Mouse (Mus musculus) stomach, postnatal 0 days (tissue): ENCODE data around the gene Gm10518. TPM values are rescaled to one million over a fixed set of nuclear protein-coding genes. Genes with fewer than 3 reads are reported as not detected.
"Not testable (repeated sequence)": the region's sequence is repeated elsewhere in the genome, so short reads cannot be mapped to it uniquely, and the experiment has no call there.

Experiments used
- ATAC-seq: fragments of 200-750 bp; cut with Nextera tagmentation; 2 replicates; pipeline ENCODE4 v1.8.0; 2017; ENCODE audit not compliant: low FRiP score, low TSS enrichment
- DNase-seq: peaks from one replicate; pipeline ENCODE4 v3.0.0-alpha.2; 2016; ENCODE audit warnings: low spot score
- H3K27ac ChIP-seq: fragments of 300-500 bp; sonication (generic); replicated peaks from 2 replicates; pipeline ENCODE4 v1.5.1; 2014; ENCODE audit warnings: mild to moderate bottlenecking, control low read depth
- H3K27me3 ChIP-seq: fragments of 300-500 bp; sonication (generic); 2 replicates; pipeline ENCODE4 v1.6.1; 2014; ENCODE audit warnings: low read length; ENCODE audit not compliant: control insufficient read depth, insufficient read depth
- H3K36me3 ChIP-seq: fragments of 300-500 bp; sonication (generic); 2 replicates; pipeline ENCODE4 v1.6.1; 2014; ENCODE audit warnings: low read length, mixed read lengths; ENCODE audit not compliant: control insufficient read depth, insufficient read depth
- H3K4me1 ChIP-seq: fragments of 300-500 bp; sonication (generic); replicated peaks from 2 replicates; pipeline ENCODE4 v1.6.1; 2014; ENCODE audit warnings: antibody characterized with exemption; ENCODE audit not compliant: control insufficient read depth, insufficient read depth
- H3K4me2 ChIP-seq: fragments of 300-500 bp; sonication (generic); replicated peaks from 2 replicates; pipeline ENCODE4 v1.6.1; 2014; ENCODE audit warnings: low read depth, mild to moderate bottlenecking, control low read depth, moderate library complexity
- H3K4me3 ChIP-seq: fragments of 300-500 bp; sonication (generic); 2 replicates; pipeline ENCODE4 v1.5.1; 2014; ENCODE audit warnings: low read depth, low read length, control low read depth
- H3K9ac ChIP-seq: fragments of 300-500 bp; sonication (generic); 2 replicates; pipeline ENCODE4 v1.6.1; 2014; ENCODE audit warnings: mild to moderate bottlenecking, low read length, control low read depth, mixed read lengths
- H3K9me3 ChIP-seq: fragments of 300-500 bp; sonication (generic); 2 replicates; pipeline ENCODE4 v1.6.1; 2016; ENCODE audit warnings: low read length; ENCODE audit not compliant: control insufficient read depth
- CTCF ChIP-seq: IDR thresholded peaks from 2 replicates; pipeline ENCODE4 v1.5.1; 2016; ENCODE audit warnings: antibody characterized with exemption, low read depth, mild to moderate bottlenecking, moderate library complexity
- EP300 ChIP-seq: optimal IDR thresholded peaks from 2 replicates; pipeline ENCODE3; 2016; ENCODE audit warnings: antibody characterized with exemption
- WGBS: fragments of 180-500 bp; shearing (Covaris S2); extraction: QIAGEN DNeasy Blood & Tissue Kit; methylation state at CpG from one replicate; pipeline ENCODE4 v1.1.7; 2014; 5-methylcytosine and 5-hydroxymethylcytosine counted together
- polyA plus RNA-seq: library from polyadenylated mRNA; unstranded; fragments of >200 nt; fragmentation: Nextera tagmentation; extraction: Ambion mirVana; gene quantifications from 2 replicates; pipeline ENCODE4 v1.2.1, GENCODE M21; 2015

Gene Gm10518
- polyA plus RNA-seq, 1 experiment from 2014 or later = 0.10 TPM

GRCm38 (mm10) chr1:179807468-179807867 is 4.3 kb downstream of the Gm10518 start:
- TF ChIP-seq EP300 (no peak), CTCF (no peak)
- H3K27me3 ChIP-seq = no peaks in the 10 kb centered on the region
- no peak overlapping the region for H3K4me3 ChIP-seq
- H3K36me3 ChIP-seq = no peaks in the 10 kb centered on the region
- WGBS = 74% methylated on average over 4 of the region's 4 CpGs
- no peak for ATAC-seq
- DNase-seq = no peak
- no peak overlapping the region for H3K27ac ChIP-seq
- no peaks in the 10 kb centered on the region for H3K9me3 ChIP-seq
- H3K9ac ChIP-seq = no peak overlapping the region
- H3K4me2 ChIP-seq = no peak overlapping the region
- H3K4me1 ChIP-seq = no peaks in the 10 kb centered on the region

DNA sequence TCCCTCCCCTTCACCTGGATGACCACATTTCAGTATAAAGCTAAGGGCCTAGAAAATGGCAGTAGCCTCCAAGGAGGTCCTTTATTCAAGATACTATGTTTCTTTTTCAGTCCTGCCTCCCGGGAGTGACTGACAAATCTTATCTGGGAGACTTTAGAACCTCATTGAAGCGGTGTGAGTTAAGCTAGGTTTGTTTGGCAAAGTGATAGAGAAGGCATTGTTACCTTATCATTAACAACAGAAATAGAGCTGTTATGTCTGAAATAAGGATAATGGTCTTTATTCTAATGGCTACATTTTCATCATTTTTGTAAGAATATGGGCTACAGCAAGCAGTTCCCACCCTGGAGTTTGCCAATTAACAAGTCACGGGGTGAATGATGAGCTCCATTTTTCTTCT is 5.1 kb downstream of the Gm10518 start:
- WGBS = 63% methylated on average over 3 of the region's 3 CpGs
- no peak overlapping the region for H3K27ac ChIP-seq
- no peak overlapping the region for H3K4me3 ChIP-seq
- H3K9ac ChIP-seq = no peak overlapping the region
- H3K4me1 ChIP-seq = no peaks in the 10 kb centered on the region
- DNase-seq = no peak
- H3K9me3 ChIP-seq = no peaks in the 10 kb centered on the region
- H3K4me2 ChIP-seq = no peak overlapping the region
- no peaks in the 10 kb centered on the region for H3K27me3 ChIP-seq
- ATAC-seq = no peak
- H3K36me3 ChIP-seq = no peaks in the 10 kb centered on the region
- TF ChIP-seq CTCF (no peak), EP300 (no peak)

GRCm38 (mm10) chr1:179813385-179813784 is 10.2 kb downstream of the Gm10518 start:
- DNase-seq (no peak), ATAC-seq (no peak)
- Histone ChIP-seq H3K9me3 (no peaks in the 10 kb centered on the region), H3K27me3 (no peaks in the 10 kb centered on the region), H3K27ac (no peak overlapping the region), H3K4me1 (no peaks in the 10 kb centered on the region), H3K9ac (no peak overlapping the region), H3K4me3 (no peak overlapping the region), H3K36me3 (no peaks in the 10 kb centered on the region), H3K4me2 (no peak overlapping the region)
- TF ChIP-seq EP300 = no peak
- no peak for TF ChIP-seq CTCF
- WGBS = 46% methylated on average over 2 of the region's 2 CpGs

- H3K4me2 ChIP-seq = no peak overlapping the region
- H3K9me3 ChIP-seq = no peaks in the 10 kb centered on the region
- 76% methylated on average over 2 of the region's 2 CpGs for WGBS
- H3K27me3 ChIP-seq = no peaks in the 10 kb centered on the region
- no peak for DNase-seq
- no peak for ATAC-seq
- no peaks in the 10 kb centered on the region for H3K36me3 ChIP-seq
- no peak overlapping the region for H3K4me3 ChIP-seq
- H3K27ac ChIP-seq = no peak overlapping the region
- TF ChIP-seq CTCF (no peak), EP300 (no peak)
- no peak overlapping the region for H3K9ac ChIP-seq
- H3K4me1 ChIP-seq = no peaks in the 10 kb centered on the region
Measured at GRCm38 (mm10) chr1:179814616-179815015, 11.4 kb downstream of the Gm10518 start.

DNA sequence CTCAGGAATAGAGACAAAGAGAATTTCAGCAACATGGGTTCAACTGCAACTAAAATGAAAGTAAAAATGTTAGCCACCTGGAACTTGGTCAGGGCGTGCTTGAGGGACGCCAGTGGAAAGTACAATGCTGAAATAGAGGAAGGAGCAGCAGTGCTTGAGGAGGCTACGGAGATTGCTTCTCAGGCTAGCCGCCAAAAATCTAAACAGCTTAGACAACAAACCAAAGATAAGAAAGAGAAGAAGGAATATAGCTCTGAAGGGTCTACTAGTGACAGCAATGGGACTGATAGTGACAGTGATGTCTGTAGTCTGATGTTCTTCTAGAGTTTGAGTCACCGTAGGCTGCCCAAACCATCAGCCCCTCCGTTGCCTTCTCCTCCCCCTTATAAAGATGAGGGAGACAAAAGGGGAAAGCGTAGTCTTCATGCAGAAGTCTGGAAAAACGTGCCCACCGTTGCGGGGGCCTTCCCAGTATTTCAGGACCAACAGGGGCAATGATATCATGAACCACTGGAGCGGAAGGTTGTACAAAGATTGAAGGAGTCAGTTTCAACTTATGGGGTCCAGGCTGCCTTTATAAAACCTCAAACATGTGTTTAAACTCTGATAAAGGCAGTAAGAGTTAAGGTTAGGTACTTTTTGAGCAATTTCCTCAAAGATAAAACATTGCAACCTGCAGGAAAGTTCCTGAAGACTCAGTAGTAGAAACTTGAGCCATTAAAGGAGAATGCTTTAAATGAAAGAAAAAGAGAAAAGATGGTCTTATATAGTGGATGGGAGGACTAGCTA is 15.5 kb downstream of the Gm10518 start:
- H3K9ac ChIP-seq, H3K4me1 ChIP-seq, H3K36me3 ChIP-seq, H3K9me3 ChIP-seq, H3K27me3 ChIP-seq, ATAC-seq, H3K4me2 ChIP-seq, H3K27ac ChIP-seq, H3K4me3 ChIP-seq, DNase-seq: not testable (repeated sequence)
- 88% methylated on average over 11 of the region's 11 CpGs for WGBS

- H3K27ac ChIP-seq = no peak overlapping the region
- DNase-seq (no peak), ATAC-seq (no peak)
- no peaks in the 10 kb centered on the region for H3K36me3 ChIP-seq
- no peak for TF ChIP-seq CTCF
- TF ChIP-seq EP300 = no peak
- H3K4me1 ChIP-seq = no peaks in the 10 kb centered on the region
- no peak overlapping the region for H3K4me3 ChIP-seq
- 69% methylated on average over 5 of the region's 5 CpGs for WGBS
- no peak overlapping the region for H3K9ac ChIP-seq
- no peak overlapping the region for H3K4me2 ChIP-seq
- H3K27me3 ChIP-seq = no peaks in the 10 kb centered on the region
- no peaks in the 10 kb centered on the region for H3K9me3 ChIP-seq
Measured at GRCm38 (mm10) chr1:179824549-179824948, 21.4 kb downstream of the Gm10518 start.
